Mouse (Mus musculus) embryonic facial prominence, embryonic 15.5 days (tissue): Measurements from ENCODE around the gene Kcnab1. TPM values are rescaled to one million over a fixed set of nuclear protein-coding genes. Genes with fewer than 3 reads are reported as not detected.

Experiments used
- ATAC-seq: fragments of 200-750 bp; cut with Nextera tagmentation; 2 replicates; pipeline ENCODE4 v1.8.0; 2017; ENCODE audit warnings: low read depth, moderate TSS enrichment; ENCODE audit not compliant: insufficient number of reproducible peaks, low FRiP score, low TSS enrichment
- H3K27ac ChIP-seq: fragments of 300-500 bp; sonication (generic); replicated peaks from 2 replicates; pipeline ENCODE4 v1.5.1; 2015; ENCODE audit warnings: mild to moderate bottlenecking, inconsistent platforms
- H3K27me3 ChIP-seq: fragments of 300-500 bp; sonication (generic); 2 replicates; pipeline ENCODE4 v1.6.1; 2015; ENCODE audit warnings: inconsistent platforms
- H3K36me3 ChIP-seq: fragments of 300-500 bp; sonication (generic); 2 replicates; pipeline ENCODE4 v1.6.1; 2015; ENCODE audit warnings: mild to moderate bottlenecking, inconsistent platforms
- H3K4me1 ChIP-seq: fragments of 300-500 bp; sonication (generic); 2 replicates; pipeline ENCODE4 v1.6.1; 2015; ENCODE audit warnings: inconsistent platforms
- H3K4me2 ChIP-seq: fragments of 300-500 bp; sonication (generic); replicated peaks from 2 replicates; pipeline ENCODE4 v1.6.1; 2015; ENCODE audit warnings: mild to moderate bottlenecking, inconsistent platforms
- H3K4me3 ChIP-seq: fragments of 300-500 bp; sonication (generic); replicated peaks from 2 replicates; pipeline ENCODE4 v1.5.1; 2015; ENCODE audit warnings: mild to moderate bottlenecking, inconsistent platforms
- H3K9ac ChIP-seq: fragments of 300-500 bp; sonication (generic); 2 replicates; pipeline ENCODE4 v1.6.1; 2015; ENCODE audit warnings: inconsistent platforms
- H3K9me3 ChIP-seq: fragments of 300-500 bp; sonication (generic); replicated peaks from 2 replicates; pipeline ENCODE4 v1.6.1; 2016; ENCODE audit warnings: inconsistent platforms
- WGBS: fragments of 180-500 bp; shearing (Covaris S2); methylation state at CpG from one replicate; pipeline ENCODE4 v1.1.7; 2015; 5-methylcytosine and 5-hydroxymethylcytosine counted together
- polyA plus RNA-seq: library from polyadenylated mRNA; unstranded; fragments of >200 nt; fragmentation: Nextera tagmentation; extraction: Ambion mirVana; gene quantifications from 2 replicates; pipeline ENCODE4 v1.2.1, GENCODE M21; 2015

Gene Kcnab1
- polyA plus RNA-seq, 1 experiment from 2014 or later, result 2.4 TPM

DNA sequence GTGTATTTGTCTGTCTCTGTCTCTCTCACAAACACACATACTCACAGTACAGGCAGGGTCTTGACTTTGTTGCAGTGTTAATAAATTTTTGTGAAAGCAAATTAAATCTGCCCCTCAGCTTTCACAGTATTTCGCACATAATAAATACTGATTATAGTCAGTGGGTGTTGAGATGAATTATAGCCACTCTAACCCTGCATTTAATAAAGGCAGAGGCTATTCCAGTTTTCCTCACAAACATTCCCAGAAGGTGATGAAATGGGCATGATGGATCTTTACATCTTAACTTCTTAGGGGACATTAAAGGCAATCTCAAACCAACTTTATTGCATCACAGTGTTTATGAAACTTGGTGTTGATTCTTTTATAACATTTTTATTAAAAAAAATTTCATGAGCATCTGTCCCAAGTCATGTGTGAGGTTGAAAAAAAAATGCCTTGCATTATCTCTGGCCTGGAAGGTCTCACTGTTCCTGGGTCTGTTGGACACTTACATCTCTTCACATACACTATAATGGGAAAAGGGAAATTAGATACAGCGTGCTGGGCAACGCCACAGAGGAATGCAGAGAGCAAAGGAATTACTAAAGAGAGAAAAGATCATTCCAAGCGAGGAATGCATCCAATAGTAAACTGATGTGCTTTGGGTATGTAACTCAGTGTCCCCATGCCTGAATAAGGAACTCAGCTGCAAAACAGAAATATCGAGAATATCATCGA is 95.3 kb downstream of the Kcnab1 start:
- no peak overlapping the region for H3K9ac ChIP-seq
- ATAC-seq, result no peak
- 57% methylated on average over 6 of the region's 6 CpGs for WGBS
- no peak overlapping the region for H3K4me3 ChIP-seq
- H3K4me1 ChIP-seq, result no peaks in the 10 kb centered on the region
- no peak overlapping the region for H3K27ac ChIP-seq
- H3K4me2 ChIP-seq, result no peak overlapping the region
- H3K36me3 ChIP-seq, result no peaks in the 10 kb centered on the region
- no peaks in the 10 kb centered on the region for H3K27me3 ChIP-seq
- H3K9me3 ChIP-seq, result no peaks in the 10 kb centered on the region

DNA sequence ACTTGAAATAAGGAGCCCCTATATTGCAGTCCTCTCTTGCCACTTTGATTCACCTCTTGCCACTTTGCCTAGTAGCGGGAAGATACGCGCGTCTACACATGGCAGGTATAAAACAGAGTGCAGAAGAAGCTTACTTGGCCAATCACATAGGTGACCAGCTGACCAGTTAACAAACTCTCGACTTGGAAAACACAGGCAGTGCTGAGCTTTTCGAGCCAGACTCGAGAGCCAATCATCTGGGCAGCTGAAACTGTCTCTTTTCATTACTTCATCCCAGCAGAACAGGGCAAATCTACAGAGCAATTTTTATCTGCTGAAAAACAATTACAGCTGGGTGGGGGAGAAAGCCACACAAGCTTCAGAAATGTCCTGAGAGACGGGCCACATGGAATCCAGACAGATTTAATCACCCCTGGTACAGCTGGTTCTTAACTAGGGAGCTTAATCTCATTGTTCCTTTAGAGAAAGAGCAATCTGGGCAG is 96.4 kb downstream of the Kcnab1 start:
- WGBS, result 57% methylated on average over 8 of the region's 8 CpGs
- H3K9me3 ChIP-seq, result no peaks in the 10 kb centered on the region
- ATAC-seq, result no peak

DNA sequence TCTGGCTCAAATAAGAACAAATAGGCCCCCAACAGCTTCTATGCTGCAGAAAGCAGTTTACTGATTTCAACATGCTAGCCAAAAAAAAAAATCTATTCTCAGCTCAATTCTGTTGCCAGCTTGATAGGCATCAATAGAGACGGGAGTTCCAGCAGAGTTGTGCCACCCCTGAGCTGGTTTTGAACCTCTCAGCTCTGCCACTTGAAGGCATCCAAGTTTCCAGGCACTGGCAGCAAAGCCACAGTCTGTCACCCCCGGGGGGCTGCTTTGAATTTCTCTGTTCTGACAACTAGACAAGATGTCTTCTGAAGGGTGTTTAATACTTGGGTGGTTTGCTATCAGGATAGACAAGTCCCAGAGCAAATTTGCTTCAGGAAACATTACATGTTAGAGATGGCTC is 104.5 kb downstream of the Kcnab1 start:
- H3K4me3 ChIP-seq, result no peak overlapping the region

More for the DNA sequence above, 96.4 kb downstream of the Kcnab1 start:
- H3K4me3 ChIP-seq, result no peak overlapping the region
- H3K36me3 ChIP-seq, result no peaks in the 10 kb centered on the region
- H3K4me1 ChIP-seq, result no peaks in the 10 kb centered on the region
- no peaks in the 10 kb centered on the region for H3K27me3 ChIP-seq
- no peak overlapping the region for H3K4me2 ChIP-seq
- no peak overlapping the region for H3K27ac ChIP-seq
- no peak overlapping the region for H3K9ac ChIP-seq

DNA sequence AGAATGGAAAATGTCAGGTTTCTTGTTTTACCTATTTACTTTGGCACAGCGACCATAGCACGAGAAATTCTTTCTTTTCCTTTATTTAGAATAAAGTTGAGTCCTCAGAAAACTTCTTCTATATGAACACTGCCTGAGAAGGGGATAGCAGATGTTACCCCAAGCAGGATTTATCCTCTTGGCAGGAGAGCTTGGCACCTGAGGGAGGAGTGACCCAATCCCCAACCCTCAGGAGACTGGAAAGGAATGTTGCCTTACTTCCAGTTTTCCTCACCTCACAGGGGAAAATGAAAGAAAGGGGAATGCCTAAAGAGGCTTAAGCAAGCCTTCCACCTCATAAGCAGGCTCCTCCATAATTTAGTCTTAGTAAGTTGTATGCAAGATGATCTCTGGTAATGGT is 105.5 kb downstream of the Kcnab1 start:
- no peaks in the 10 kb centered on the region for H3K9me3 ChIP-seq
- no peak overlapping the region for H3K4me2 ChIP-seq
- no peak overlapping the region for H3K27ac ChIP-seq
- 70% methylated on average over 2 of the region's 2 CpGs for WGBS
- H3K36me3 ChIP-seq, result no peaks in the 10 kb centered on the region
- no peaks in the 10 kb centered on the region for H3K27me3 ChIP-seq
- H3K9ac ChIP-seq, result no peak overlapping the region
- ATAC-seq, result no peak
- H3K4me1 ChIP-seq, result no peaks in the 10 kb centered on the region
- no peak overlapping the region for H3K4me3 ChIP-seq

More for the DNA sequence above, 104.5 kb downstream of the Kcnab1 start:
- Histone ChIP-seq H3K9me3 (no peaks in the 10 kb centered on the region), H3K4me2 (no peak overlapping the region), H3K9ac (no peak overlapping the region), H3K36me3 (no peaks in the 10 kb centered on the region), H3K27me3 (no peaks in the 10 kb centered on the region), H3K4me1 (no peaks in the 10 kb centered on the region), H3K27ac (no peak overlapping the region)
- WGBS, result 68% methylated on average over 2 of the region's 2 CpGs
- no peak for ATAC-seq

DNA sequence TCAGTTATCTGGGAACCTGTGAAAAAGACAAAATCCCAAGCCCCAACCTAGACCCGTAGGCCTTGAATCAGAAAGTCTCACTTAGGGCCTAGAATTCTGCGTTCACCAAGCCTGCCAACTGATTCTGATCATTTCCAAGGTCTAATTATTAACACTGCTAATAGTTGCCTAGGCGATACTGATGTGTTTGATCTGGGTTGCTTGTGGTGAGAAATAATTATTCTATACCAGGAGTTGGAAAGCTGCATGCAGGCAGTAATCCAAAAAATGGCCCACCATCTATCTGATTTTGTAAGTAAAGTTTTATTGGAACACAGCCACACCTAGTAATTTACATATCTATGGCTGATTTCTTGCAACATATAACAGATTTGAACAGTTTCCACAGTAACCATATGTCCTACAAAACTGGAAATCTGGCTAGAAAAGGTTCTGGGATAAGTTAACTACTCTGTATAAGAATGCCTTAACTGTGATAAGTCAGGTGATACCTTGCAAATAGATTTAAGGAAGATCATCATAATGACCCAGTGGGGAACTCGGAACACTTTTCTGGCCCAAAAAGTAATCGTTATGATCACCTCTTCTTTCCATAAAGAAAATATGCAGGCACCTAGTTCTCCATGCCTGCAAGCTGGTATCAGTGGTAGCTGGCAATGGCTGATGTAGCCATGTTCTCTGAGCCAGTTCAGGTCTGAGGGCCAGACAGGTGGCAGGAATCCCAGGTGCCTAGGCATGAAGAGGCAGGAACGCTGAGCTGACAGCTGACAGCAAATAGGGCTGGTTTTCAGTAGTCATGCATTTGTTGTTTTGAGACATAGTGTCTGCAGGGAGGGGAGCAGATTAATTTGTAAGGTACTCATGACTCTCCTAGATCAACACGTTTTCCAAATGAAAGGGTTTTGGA is 108.7 kb downstream of the Kcnab1 start:
- Histone ChIP-seq H3K36me3 (no peaks in the 10 kb centered on the region), H3K4me1 (no peaks in the 10 kb centered on the region), H3K27me3 (no peaks in the 10 kb centered on the region), H3K4me2 (no peak overlapping the region), H3K4me3 (no peak overlapping the region), H3K9me3 (no peaks in the 10 kb centered on the region), H3K9ac (no peak overlapping the region), H3K27ac (no peak overlapping the region)
- WGBS, result 80% methylated on average over 7 of the region's 7 CpGs
- no peak for ATAC-seq

DNA sequence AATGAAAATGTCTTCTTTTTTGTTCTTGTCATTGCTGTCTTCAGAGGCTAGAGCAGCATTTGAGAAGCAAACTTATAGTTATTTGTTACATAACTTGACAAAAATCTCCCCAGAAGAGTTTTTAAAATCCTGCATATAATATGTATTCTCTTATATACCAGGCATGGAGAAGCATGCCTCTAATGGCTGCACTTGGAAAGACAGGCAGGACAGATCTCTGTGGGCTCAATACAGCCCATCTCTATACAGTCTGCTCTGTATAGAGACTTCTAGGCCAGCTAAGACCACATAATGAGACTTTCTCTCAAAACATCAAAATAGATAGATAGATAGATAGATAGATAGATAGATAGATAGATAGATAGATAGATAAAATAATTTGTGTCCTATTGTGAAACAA is 111.1 kb downstream of the Kcnab1 start:
- Histone ChIP-seq H3K27ac (no peak overlapping the region), H3K4me3 (no peak overlapping the region), H3K9ac (no peak overlapping the region), H3K4me1 (no peaks in the 10 kb centered on the region), H3K27me3 (no peaks in the 10 kb centered on the region), H3K36me3 (no peaks in the 10 kb centered on the region), H3K9me3 (no peaks in the 10 kb centered on the region), H3K4me2 (no peak overlapping the region)
- no peak for ATAC-seq

DNA sequence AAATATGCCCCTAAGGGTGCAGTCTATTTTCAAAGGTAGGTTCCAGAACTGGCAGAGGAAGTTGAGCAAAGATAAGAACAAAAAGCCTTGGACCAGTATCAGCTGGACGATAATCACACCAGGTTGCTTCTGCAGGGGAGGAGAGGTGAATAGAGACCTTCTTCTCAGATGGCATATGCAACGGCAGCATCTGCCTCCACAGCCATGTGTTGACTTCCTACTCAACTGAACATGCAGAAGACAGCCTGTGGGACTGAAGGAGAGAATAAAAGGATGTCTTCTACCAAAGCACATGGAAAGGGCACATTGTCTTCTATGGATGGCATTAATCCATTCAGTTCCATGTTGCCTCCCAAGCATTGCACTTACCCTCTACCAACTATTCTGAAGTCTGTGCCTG is 114.5 kb downstream of the Kcnab1 start:
- Histone ChIP-seq H3K27ac (no peak overlapping the region), H3K9me3 (no peaks in the 10 kb centered on the region), H3K4me2 (no peak overlapping the region), H3K36me3 (no peaks in the 10 kb centered on the region), H3K4me1 (no peaks in the 10 kb centered on the region), H3K27me3 (no peaks in the 10 kb centered on the region), H3K4me3 (no peak overlapping the region), H3K9ac (no peak overlapping the region)
- 91% methylated on average over 2 of the region's 2 CpGs for WGBS
- ATAC-seq, result no peak

DNA sequence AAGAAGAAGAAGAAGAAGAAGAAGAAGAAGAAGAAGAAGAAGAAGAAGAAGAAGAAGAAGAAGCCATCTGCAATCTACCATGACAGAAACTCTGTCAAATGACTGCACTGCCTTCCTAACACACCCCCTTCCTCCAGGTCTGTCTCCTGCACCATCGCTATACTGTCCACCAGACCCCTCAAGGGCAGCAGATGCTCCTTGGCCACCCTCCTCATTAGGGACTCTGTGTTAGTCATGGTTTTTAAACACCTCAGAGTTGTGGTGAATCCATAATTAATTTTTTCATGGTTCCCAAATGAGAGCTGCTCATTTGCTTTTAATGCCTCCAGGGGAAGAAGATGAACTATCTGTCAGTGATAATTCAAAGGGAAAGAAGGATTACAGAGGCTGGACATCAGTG is 121.8 kb downstream of the Kcnab1 start:
- H3K27ac ChIP-seq, result no peak overlapping the region
- no peaks in the 10 kb centered on the region; the same call in 1 of the 2 replicates for H3K9me3 ChIP-seq
- no peaks in the 10 kb centered on the region for H3K36me3 ChIP-seq
- H3K4me2 ChIP-seq, result no peak overlapping the region
- H3K9ac ChIP-seq, result no peak overlapping the region
- no peaks in the 10 kb centered on the region for H3K27me3 ChIP-seq
- ATAC-seq, result no peak
- 73% methylated on average over 1 of the region's 1 CpGs for WGBS
- H3K4me1 ChIP-seq, result no peaks in the 10 kb centered on the region
- H3K4me3 ChIP-seq, result no peak overlapping the region

DNA sequence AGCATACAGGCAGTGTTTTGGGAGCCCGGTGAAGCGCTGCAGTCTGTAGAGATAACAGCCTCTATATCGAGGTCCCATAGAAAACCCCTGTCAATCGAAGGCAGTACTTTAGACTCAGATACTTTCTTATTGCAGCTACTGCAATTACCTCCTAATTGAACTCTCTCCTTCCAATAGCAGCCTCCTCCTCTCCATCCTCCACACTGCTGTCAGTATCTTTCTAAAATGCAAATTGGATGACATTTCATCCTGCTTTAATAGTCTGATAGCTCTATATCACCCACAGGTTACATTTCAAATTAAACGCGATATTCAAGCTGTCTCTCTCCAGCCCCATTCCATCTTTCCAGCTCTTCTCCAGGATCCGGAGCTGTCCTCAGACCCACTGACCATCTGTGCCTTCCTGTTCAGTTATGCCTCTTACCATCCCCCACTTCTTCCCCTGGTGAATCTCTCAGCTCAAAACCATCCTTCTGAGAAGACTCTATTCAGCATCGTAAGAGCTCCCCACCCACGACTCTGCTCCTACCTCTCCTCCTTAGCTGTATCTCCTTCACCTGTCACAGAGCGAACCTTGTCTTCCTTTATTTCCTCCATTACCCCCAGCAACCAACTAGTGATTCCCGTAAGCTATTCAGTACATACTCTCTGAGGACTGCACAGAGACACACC is 122.4 kb downstream of the Kcnab1 start:
- H3K4me2 ChIP-seq, result no peak overlapping the region
- ATAC-seq, result no peak
- H3K27ac ChIP-seq, result no peak overlapping the region

DNA sequence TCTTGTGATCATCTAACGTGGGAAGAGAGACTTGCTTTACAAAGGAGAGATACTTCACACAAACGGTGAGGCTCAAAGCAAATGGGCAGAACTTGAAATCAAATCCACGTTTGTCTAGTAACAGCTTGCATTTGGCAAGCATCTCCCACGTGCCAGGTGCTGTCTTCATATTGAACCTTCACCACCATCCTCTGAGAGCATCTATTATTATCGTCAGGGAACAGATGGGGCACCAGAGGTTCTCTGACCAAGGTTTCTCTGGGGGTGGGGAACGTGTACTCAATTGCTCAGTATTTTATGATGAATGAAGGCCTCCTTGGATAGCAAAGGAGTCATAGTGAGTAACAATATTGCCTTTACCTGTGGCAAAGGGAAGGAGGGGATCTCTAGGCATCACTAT is 139.8 kb downstream of the Kcnab1 start:
- H3K36me3 ChIP-seq, result no peaks in the 10 kb centered on the region
- no peak overlapping the region for H3K9ac ChIP-seq
- H3K4me1 ChIP-seq, result no peaks in the 10 kb centered on the region
- no peak overlapping the region for H3K4me2 ChIP-seq
- WGBS, result 50% methylated on average over 6 of the region's 6 CpGs
- ATAC-seq, result no peak
- no peaks in the 10 kb centered on the region for H3K9me3 ChIP-seq
- H3K27ac ChIP-seq, result no peak overlapping the region
- no peak overlapping the region for H3K4me3 ChIP-seq
- no peaks in the 10 kb centered on the region for H3K27me3 ChIP-seq

More for the DNA sequence above, 122.4 kb downstream of the Kcnab1 start:
- Histone ChIP-seq H3K9ac (no peak overlapping the region), H3K27me3 (no peaks in the 10 kb centered on the region), H3K9me3 (no peaks in the 10 kb centered on the region; the same call in 1 of the 2 replicates), H3K4me1 (no peaks in the 10 kb centered on the region), H3K4me3 (no peak overlapping the region), H3K36me3 (no peaks in the 10 kb centered on the region)
- WGBS, result 86% methylated on average over 11 of the region's 11 CpGs

DNA sequence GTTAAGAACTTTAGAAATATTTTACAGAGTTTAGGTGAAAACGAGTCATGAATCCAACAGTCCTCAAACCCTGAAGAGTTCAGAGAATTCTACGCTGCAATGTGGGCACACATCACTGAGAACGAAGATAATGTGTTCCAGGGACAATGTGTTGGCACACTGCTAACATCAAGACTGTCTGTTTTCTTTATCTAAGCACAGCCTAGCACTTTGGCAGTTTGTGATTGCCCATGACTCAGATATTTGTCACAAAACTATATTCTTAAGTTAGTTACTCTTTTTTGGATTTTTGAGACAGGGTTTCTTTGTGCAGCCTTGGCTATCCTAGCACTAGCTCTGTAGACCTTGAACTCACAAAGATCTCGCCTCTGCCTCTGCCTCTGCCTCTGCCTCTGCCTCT is 151.3 kb downstream of the Kcnab1 start:
- H3K4me3 ChIP-seq, result no peak overlapping the region
- no peak for ATAC-seq
- H3K27me3 ChIP-seq, result no peaks in the 10 kb centered on the region
- H3K27ac ChIP-seq, result no peak overlapping the region
- 80% methylated on average over 4 of the region's 4 CpGs for WGBS
- no peaks in the 10 kb centered on the region for H3K36me3 ChIP-seq
- no peak overlapping the region for H3K4me2 ChIP-seq
- H3K9me3 ChIP-seq, result no peaks in the 10 kb centered on the region
- no peaks in the 10 kb centered on the region for H3K4me1 ChIP-seq
- H3K9ac ChIP-seq, result no peak overlapping the region
